Mouse (Mus musculus): ENCODE data around the gene Spdye4b. TPM values are rescaled to one million over a fixed set of nuclear protein-coding genes. Genes with fewer than 3 reads are reported as not detected.
A peak's percentile ranks its signal among the peaks of the same experiment; 100 is the strongest.
"Not testable (repeated sequence)": the region's sequence is repeated elsewhere in the genome, so short reads cannot be mapped to it uniquely, and the experiment has no call there.

Gene Spdye4b
- polyA plus RNA-seq, 1 experiment from 2014 or later = not detected

GRCm38 (mm10) chr5:143179179-143179578 lies 1.6 kb upstream of the Spdye4b start:
- Histone ChIP-seq H3K36me3 (ENCODE audit: inconsistent target) (peaks cover 43% of the 10 kb centered on the region), H3K27ac (no peak overlapping the region), H3K79me2 (ENCODE audit: inconsistent target) (peaks cover 9% of the 10 kb centered on the region), H3K4me3 (ENCODE audit: inconsistent target) (no peak overlapping the region)
- WGBS (ENCODE audit: missing documents) = 50% methylated on average over 5 of the region's 6 CpGs

- WGBS (ENCODE audit: missing documents) = no CpG with 5 or more reads among the region's 1 CpGs
- H3K27ac ChIP-seq; H3K79me2 ChIP-seq (ENCODE audit: inconsistent target); H3K4me3 ChIP-seq (ENCODE audit: inconsistent target); H3K36me3 ChIP-seq (ENCODE audit: inconsistent target): not testable (repeated sequence)
Measured at GRCm38 (mm10) chr5:143188014-143188413, 7.2 kb downstream of the Spdye4b start.

- 98% methylated on average over 7 of the region's 8 CpGs for whole genome bisulfite sequencing (ENCODE audit: missing documents)
- H3K4me3 ChIP-seq (ENCODE audit: inconsistent target) = no peak overlapping the region
- H3K79me2 ChIP-seq (ENCODE audit: inconsistent target) = no peaks in the 10 kb centered on the region
- no peak overlapping the region for H3K27ac ChIP-seq
- no peaks in the 10 kb centered on the region for H3K36me3 ChIP-seq (ENCODE audit: inconsistent target)
Measured at GRCm38 (mm10) chr5:143192806-143193205, 12.0 kb downstream of the Spdye4b start.

- not testable (repeated sequence) for H3K36me3 ChIP-seq (ENCODE audit: inconsistent target); H3K4me3 ChIP-seq (ENCODE audit: inconsistent target); H3K79me2 ChIP-seq (ENCODE audit: inconsistent target); H3K27ac ChIP-seq
- 50% methylated on average over 6 of the region's 8 CpGs for WGBS (ENCODE audit: missing documents)
Measured at GRCm38 (mm10) chr5:143194747-143195146, 13.9 kb downstream of the Spdye4b start.

- Histone ChIP-seq H3K36me3 (ENCODE audit: inconsistent target) (no peaks in the 10 kb centered on the region), H3K4me3 (ENCODE audit: inconsistent target) (no peak overlapping the region), H3K27ac (no peak overlapping the region), H3K79me2 (ENCODE audit: inconsistent target) (no peaks in the 10 kb centered on the region)
- WGBS (ENCODE audit: missing documents) = 80% methylated on average over 2 of the region's 2 CpGs
Measured at GRCm38 (mm10) chr5:143195166-143195565, 14.3 kb downstream of the Spdye4b start.

GRCm38 (mm10) chr5:143196506-143196905 lies 15.7 kb downstream of the Spdye4b start:
- Histone ChIP-seq H3K27ac (no peak overlapping the region), H3K4me3 (ENCODE audit: inconsistent target) (no peak overlapping the region), H3K79me2 (ENCODE audit: inconsistent target) (no peaks in the 10 kb centered on the region), H3K36me3 (ENCODE audit: inconsistent target) (no peaks in the 10 kb centered on the region)
- 82% methylated on average over 2 of the region's 4 CpGs for WGBS (ENCODE audit: missing documents)

- 73% methylated on average over 3 of the region's 3 CpGs for WGBS (ENCODE audit: missing documents)
- H3K36me3 ChIP-seq (ENCODE audit: inconsistent target) = no peaks in the 10 kb centered on the region
- no peak overlapping the region for H3K27ac ChIP-seq
- H3K4me3 ChIP-seq (ENCODE audit: inconsistent target) = no peak overlapping the region
- H3K79me2 ChIP-seq (ENCODE audit: inconsistent target) = no peaks in the 10 kb centered on the region
Measured at GRCm38 (mm10) chr5:143205015-143205414, 24.2 kb downstream of the Spdye4b start.

- no peaks in the 10 kb centered on the region for H3K36me3 ChIP-seq (ENCODE audit: inconsistent target)
- H3K4me3 ChIP-seq (ENCODE audit: inconsistent target) = no peak overlapping the region
- H3K79me2 ChIP-seq (ENCODE audit: inconsistent target) = no peaks in the 10 kb centered on the region
- 61% methylated on average over 2 of the region's 2 CpGs for WGBS (ENCODE audit: missing documents)
- no peak overlapping the region for H3K27ac ChIP-seq
Measured at GRCm38 (mm10) chr5:143213832-143214231, 33.0 kb downstream of the Spdye4b start.

GRCm38 (mm10) chr5:143220996-143221395 lies 40.2 kb downstream of the Spdye4b start:
- H3K79me2 ChIP-seq (ENCODE audit: inconsistent target) = no peaks in the 10 kb centered on the region
- 84% methylated on average over 3 of the region's 5 CpGs for WGBS (ENCODE audit: missing documents)
- H3K27ac ChIP-seq = no peak overlapping the region
- H3K36me3 ChIP-seq (ENCODE audit: inconsistent target) = no peaks in the 10 kb centered on the region
- H3K4me3 ChIP-seq (ENCODE audit: inconsistent target) = no peak overlapping the region

- Histone ChIP-seq H3K4me3 (ENCODE audit: inconsistent target) (no peak overlapping the region), H3K36me3 (ENCODE audit: inconsistent target) (no peaks in the 10 kb centered on the region), H3K27ac (no peak overlapping the region), H3K79me2 (ENCODE audit: inconsistent target) (no peaks in the 10 kb centered on the region)
- 80% methylated on average over 1 of the region's 1 CpGs for WGBS (ENCODE audit: missing documents)
Measured at GRCm38 (mm10) chr5:143222287-143222686, 41.5 kb downstream of the Spdye4b start.

- no peaks in the 10 kb centered on the region for H3K36me3 ChIP-seq (ENCODE audit: inconsistent target)
- WGBS (ENCODE audit: missing documents) = 80% methylated on average over 3 of the region's 3 CpGs
- no peak within 1 kb of the TSS for H3K4me3 ChIP-seq (ENCODE audit: inconsistent target)
- H3K79me2 ChIP-seq (ENCODE audit: inconsistent target) = no peaks in the 10 kb centered on the region
- no peak within 1 kb of the TSS for H3K27ac ChIP-seq
Measured at GRCm38 (mm10) chr5:143226790-143227189, 46.0 kb downstream of the Spdye4b start, which contains the start of gene Spdye4a. Gene Spdye4a, minus strand, starts transcription at chr5:143226890.

- Histone ChIP-seq H3K4me3 (ENCODE audit: inconsistent target) (peak within 1 kb of the TSS; percentile 60), H3K36me3 (ENCODE audit: inconsistent target) (peaks cover 10% of the 10 kb centered on the region), H3K79me2 (ENCODE audit: inconsistent target) (peaks cover 8% of the 10 kb centered on the region; the same call in 1 of the 2 replicates), H3K27ac (no peak within 1 kb of the TSS)
- under 1% methylated on average over 58 of the region's 58 CpGs for WGBS (ENCODE audit: missing documents)
Measured at GRCm38 (mm10) chr5:143235028-143235693, 54.3 kb downstream of the Spdye4b start, which contains the start of gene Zfp12. Gene Zfp12, plus strand, starts transcription at chr5:143235163.

- no peak overlapping the region for H3K27ac ChIP-seq
- peak overlapping the region; percentile 60; the same call in 1 of the 2 replicates for H3K4me3 ChIP-seq (ENCODE audit: inconsistent target)
- WGBS (ENCODE audit: missing documents) = 51% methylated on average over 9 of the region's 9 CpGs
- peaks cover 8% of the 10 kb centered on the region; the same call in 1 of the 2 replicates for H3K79me2 ChIP-seq (ENCODE audit: inconsistent target)
- peaks cover 19% of the 10 kb centered on the region for H3K36me3 ChIP-seq (ENCODE audit: inconsistent target)
Measured at GRCm38 (mm10) chr5:143236036-143236435, 55.2 kb downstream of the Spdye4b start.

- Histone ChIP-seq H3K27ac (no peak overlapping the region), H3K4me3 (ENCODE audit: inconsistent target) (no peak overlapping the region), H3K36me3 (ENCODE audit: inconsistent target) (peaks cover 77% of the 10 kb centered on the region), H3K79me2 (ENCODE audit: inconsistent target) (no peaks in the 10 kb centered on the region)
- 93% methylated on average over 25 of the region's 26 CpGs for WGBS (ENCODE audit: missing documents)
Measured at GRCm38 (mm10) chr5:143244926-143245325, 64.1 kb downstream of the Spdye4b start.

GRCm38 (mm10) chr5:143252039-143252438 lies 71.2 kb downstream of the Spdye4b start:
- Histone ChIP-seq H3K36me3 (ENCODE audit: inconsistent target) (0 out of 2 replicates have a peak, but pooled peaks cover 6% of the 10 kb centered on the region), H3K27ac (no peak overlapping the region), H3K4me3 (ENCODE audit: inconsistent target) (no peak overlapping the region), H3K79me2 (ENCODE audit: inconsistent target) (no peaks in the 10 kb centered on the region)
- WGBS (ENCODE audit: missing documents) = 81% methylated on average over 6 of the region's 6 CpGs

Measured in macrophage (primary cell).